Mouse (Mus musculus) layer of hippocampus, postnatal 10 days (tissue): ENCODE data around the gene Ggt6. TPM values are rescaled to one million over a fixed set of nuclear protein-coding genes. Genes with fewer than 3 reads are reported as not detected.
"Not testable (repeated sequence)": the region's sequence is repeated elsewhere in the genome, so short reads cannot be mapped to it uniquely, and the experiment has no call there.

Experiments
- DNase-seq, 2 experiments: peaks; one replicate each; pipeline ENCODE4 v3.0.0; 2021; ENCODE audit warnings: low spot score in 2 of 2
- total RNA-seq, 2 experiments: library from RNA; stranded (reverse); gene quantifications; 2 replicates each; pipeline ENCODE4 v1.2.3; 2021

Ggt6 gene
- total RNA-seq, 2 experiments from 2014 or later = not detected

- peak in 1 of 2 experiments; percentile 9 for DNase-seq
Measured at GRCm38 (mm10) chr11:72436756-72437650, 1.7 kb downstream of the Ggt6 start.

- no peak for DNase-seq
Measured at GRCm38 (mm10) chr11:72438411-72438810, 3.1 kb downstream of the Ggt6 start.

- not testable (repeated sequence) for DNase-seq
Measured at GRCm38 (mm10) chr11:72440597-72440964, 5.3 kb downstream of the Ggt6 start.

- DNase-seq = peak; percentile 99
Measured at GRCm38 (mm10) chr11:72440965-72441664, 5.8 kb downstream of the Ggt6 start, which contains the start of gene Mybbp1a. Gene Mybbp1a (plus strand): TSS chr11:72441355.

GRCm38 (mm10) chr11:72446311-72447105, 11.2 kb downstream of the Ggt6 start:
- peak; percentile 64 to 68 for DNase-seq

GRCm38 (mm10) chr11:72447475-72447874, 12.1 kb downstream of the Ggt6 start:
- no peak for DNase-seq

GRCm38 (mm10) chr11:72452140-72452665, 16.9 kb downstream of the Ggt6 start:
- no peak for DNase-seq

- no peak for DNase-seq
Measured at GRCm38 (mm10) chr11:72453105-72453953, 18.0 kb downstream of the Ggt6 start.

GRCm38 (mm10) chr11:72455694-72456093, 20.4 kb downstream of the Ggt6 start:
- peak; percentile 51 to 63 for DNase-seq

- no peak for DNase-seq
Measured at GRCm38 (mm10) chr11:72457995-72458496, 22.7 kb downstream of the Ggt6 start.

- DNase-seq = no peak
Measured at GRCm38 (mm10) chr11:72458502-72458901, 23.2 kb downstream of the Ggt6 start.

GRCm38 (mm10) chr11:72461500-72461981, 26.2 kb downstream of the Ggt6 start:
- DNase-seq = no peak

GRCm38 (mm10) chr11:72464821-72465220, 29.5 kb downstream of the Ggt6 start:
- no peak for DNase-seq

GRCm38 (mm10) chr11:72465978-72466693, 30.8 kb downstream of the Ggt6 start:
- no peak for DNase-seq

- no peak for DNase-seq
Measured at GRCm38 (mm10) chr11:72466694-72467507, 31.6 kb downstream of the Ggt6 start.

GRCm38 (mm10) chr11:72468525-72468924, 33.2 kb downstream of the Ggt6 start:
- no peak for DNase-seq

GRCm38 (mm10) chr11:72469217-72469616, 33.9 kb downstream of the Ggt6 start:
- peak; percentile 49 to 60 for DNase-seq

- DNase-seq = no peak
Measured at GRCm38 (mm10) chr11:72470004-72470403, 34.7 kb downstream of the Ggt6 start.
